Mouse (Mus musculus) gastrocnemius, adult 18-20 months (tissue): ENCODE data around the gene Mterf1a. TPM values are rescaled to one million over a fixed set of nuclear protein-coding genes. Genes with fewer than 3 reads are reported as not detected.

Experiments
- DNase-seq: peaks from one replicate; pipeline ENCODE4 v3.0.0; 2021; ENCODE audit warnings: low spot score
- total RNA-seq, 2 experiments: library from RNA; stranded (reverse); gene quantifications; 2 replicates each; pipeline ENCODE4 v1.2.3; 2021

The Mterf1a gene
- total RNA-seq, 2 experiments from 2014 or later = 1.0 to 1.9 TPM

DNA sequence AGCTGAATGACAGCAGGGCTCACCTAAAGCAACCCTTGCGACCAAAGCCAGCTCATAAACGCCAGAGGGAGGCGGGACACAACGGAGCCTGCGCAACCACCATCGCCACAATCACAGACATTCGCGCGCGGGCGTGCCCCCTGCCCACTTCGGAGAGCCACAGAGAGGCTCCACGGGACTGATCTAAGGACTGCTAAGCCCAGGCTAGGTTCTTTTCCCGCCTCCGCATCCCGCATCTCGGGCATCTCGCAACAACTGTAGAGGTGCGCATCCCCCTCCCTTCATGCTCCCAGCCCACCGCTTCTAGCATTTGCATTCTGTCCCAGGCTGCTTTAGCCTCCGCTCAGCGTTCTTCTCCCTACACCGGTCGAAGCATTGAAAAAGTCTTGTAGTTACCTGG, 48.7 kb downstream of the Mterf1a start, which contains the start of gene Lrrd1:
Gene Lrrd1, plus strand, starts transcription at position 148 of the 400 bp plus-strand sequence.
- DNase-seq = no peak

Other genes with a start within 250 kb of the Mterf1a start
- not detected for gene Tmbim7, start 242.8 kb downstream of the Mterf1a start, total RNA-seq
- 10 to 100 TPM; 87.4 to 99.2 TPM for gene Gatad1, start 236.7 kb downstream of the Mterf1a start, total RNA-seq
- 10 to 100 TPM; 18.9 to 20.5 TPM for gene Ankib1, start 91.0 kb downstream of the Mterf1a start, total RNA-seq
- gene Krit1, start 90.7 kb downstream of the Mterf1a start, total RNA-seq = 10 to 100 TPM; 13.8 to 15.2 TPM
- not detected for gene Lrrd1, start 48.8 kb downstream of the Mterf1a start, total RNA-seq
- 10 to 100 TPM; 39.9 to 50.6 TPM for gene Akap9, start 34.1 kb upstream of the Mterf1a start, total RNA-seq
- 1 to 10 TPM; 2.0 to 3.0 TPM for gene Cyp51, start 210.8 kb upstream of the Mterf1a start, total RNA-seq